Mouse (Mus musculus) heart, embryonic 15.5 days (tissue): ENCODE measurements around the gene 1810065E05Rik. TPM values are rescaled to one million over a fixed set of nuclear protein-coding genes. Genes with fewer than 3 reads are reported as not detected.

Experiments used
- ATAC-seq: fragments of 200-750 bp; cut with Nextera tagmentation; replicated peaks from 2 replicates; pipeline ENCODE4 v1.8.0; 2017; ENCODE audit warnings: low read depth, moderate TSS enrichment; ENCODE audit not compliant: insufficient number of reproducible peaks, insufficient read depth, low FRiP score
- H3K27ac ChIP-seq: fragments of 300-500 bp; sonication (generic); 2 replicates; pipeline ENCODE4 v1.5.1; 2015; ENCODE audit warnings: mild to moderate bottlenecking, inconsistent platforms
- H3K27me3 ChIP-seq: fragments of 300-500 bp; sonication (generic); 2 replicates; pipeline ENCODE4 v1.6.1; 2015; ENCODE audit warnings: inconsistent platforms
- H3K36me3 ChIP-seq: fragments of 300-500 bp; sonication (generic); 2 replicates; pipeline ENCODE4 v1.6.1; 2015; ENCODE audit warnings: mild to moderate bottlenecking, inconsistent platforms
- H3K4me1 ChIP-seq: fragments of 300-500 bp; sonication (generic); replicated peaks from 2 replicates; pipeline ENCODE4 v1.6.1; 2015; ENCODE audit warnings: inconsistent platforms
- H3K4me2 ChIP-seq: fragments of 300-500 bp; sonication (generic); 2 replicates; pipeline ENCODE4 v1.6.1; 2015; ENCODE audit warnings: inconsistent platforms, mild to moderate bottlenecking, moderate library complexity
- H3K4me3 ChIP-seq: fragments of 300-500 bp; sonication (generic); 2 replicates; pipeline ENCODE4 v1.5.1; 2015; ENCODE audit warnings: mild to moderate bottlenecking, inconsistent platforms
- H3K9ac ChIP-seq: fragments of 300-500 bp; sonication (generic); 2 replicates; pipeline ENCODE4 v1.6.1; 2015; ENCODE audit warnings: mild to moderate bottlenecking, inconsistent platforms
- H3K9me3 ChIP-seq: fragments of 300-500 bp; sonication (generic); replicated peaks from 2 replicates; pipeline ENCODE4 v1.6.1; 2016; ENCODE audit warnings: inconsistent platforms
- WGBS: fragments of 180-500 bp; shearing (Covaris S2); methylation state at CpG from one replicate; pipeline ENCODE4 v1.1.7; 2015; ENCODE audit warnings: mixed read lengths; 5-methylcytosine and 5-hydroxymethylcytosine counted together
- polyA plus RNA-seq: library from polyadenylated mRNA; unstranded; fragments of >200 nt; fragmentation: Nextera tagmentation; extraction: Ambion mirVana; gene quantifications from 2 replicates; pipeline ENCODE4 v1.2.1, GENCODE M21; 2015

Gene 1810065E05Rik
- polyA plus RNA-seq, result not detected in 2 replicates

DNA sequence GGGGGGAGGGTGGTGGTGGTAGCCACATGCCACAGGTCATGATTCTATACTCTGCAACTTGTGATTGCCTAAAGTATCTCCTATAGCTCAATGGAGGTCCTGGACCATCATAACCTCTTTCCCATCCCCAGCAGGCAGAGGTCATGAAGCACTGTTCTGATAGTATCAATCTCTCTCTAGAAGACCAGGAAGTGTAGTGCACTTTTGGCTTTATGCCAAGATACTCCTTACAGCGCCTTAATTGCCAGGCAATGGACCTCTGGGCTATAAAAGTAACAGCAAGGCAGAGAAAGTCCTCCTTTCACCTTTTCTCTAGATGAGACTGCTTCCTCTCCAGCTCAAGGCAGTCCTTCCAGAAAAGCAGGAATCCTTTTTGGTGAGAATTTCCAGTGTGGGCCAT lies at the start of gene 1810065E05Rik:
1810065E05Rik (plus strand) TSS at position 297 of the 400 bp plus-strand sequence.
- H3K9me3 ChIP-seq, result no peaks in the 10 kb centered on the region
- ATAC-seq, result no peak
- no peak within 1 kb of the TSS for H3K4me2 ChIP-seq
- H3K9ac ChIP-seq, result no peak within 1 kb of the TSS
- no peak within 1 kb of the TSS for H3K4me3 ChIP-seq
- H3K4me1 ChIP-seq, result 0 out of 2 replicates have a peak, but pooled peaks cover 6% of the 10 kb centered on the region
- no peaks in the 10 kb centered on the region for H3K27me3 ChIP-seq
- H3K36me3 ChIP-seq, result no peaks in the 10 kb centered on the region
- no peak within 1 kb of the TSS for H3K27ac ChIP-seq
- 47% methylated on average over 1 of the region's 1 CpGs for WGBS

DNA sequence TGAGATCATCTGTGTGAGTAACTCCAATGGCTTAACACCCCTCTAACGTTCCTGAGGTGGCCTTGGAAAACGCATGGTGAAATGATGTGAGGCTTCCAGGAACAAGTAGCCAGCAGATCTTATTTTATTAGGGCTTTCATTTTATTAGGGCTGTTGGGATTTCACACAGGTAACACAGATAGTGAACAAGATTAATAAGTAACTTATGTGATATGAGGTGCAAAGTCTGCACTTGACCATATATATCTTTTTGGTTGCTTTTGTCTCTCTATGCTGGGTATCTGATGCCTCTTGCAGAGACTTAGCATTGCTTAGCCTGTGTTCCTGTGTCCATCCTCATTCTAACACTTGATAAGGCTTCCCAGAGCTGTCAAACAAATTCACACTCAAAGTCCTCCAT lies 43.6 kb upstream of the 1810065E05Rik start:
- Histone ChIP-seq H3K27ac (no peak overlapping the region), H3K4me3 (no peak overlapping the region), H3K36me3 (no peaks in the 10 kb centered on the region), H3K9ac (no peak overlapping the region), H3K27me3 (no peaks in the 10 kb centered on the region), H3K9me3 (no peaks in the 10 kb centered on the region), H3K4me2 (no peak overlapping the region), H3K4me1 (no peaks in the 10 kb centered on the region)
- ATAC-seq, result no peak
- WGBS, result 88% methylated on average over 2 of the region's 2 CpGs

DNA sequence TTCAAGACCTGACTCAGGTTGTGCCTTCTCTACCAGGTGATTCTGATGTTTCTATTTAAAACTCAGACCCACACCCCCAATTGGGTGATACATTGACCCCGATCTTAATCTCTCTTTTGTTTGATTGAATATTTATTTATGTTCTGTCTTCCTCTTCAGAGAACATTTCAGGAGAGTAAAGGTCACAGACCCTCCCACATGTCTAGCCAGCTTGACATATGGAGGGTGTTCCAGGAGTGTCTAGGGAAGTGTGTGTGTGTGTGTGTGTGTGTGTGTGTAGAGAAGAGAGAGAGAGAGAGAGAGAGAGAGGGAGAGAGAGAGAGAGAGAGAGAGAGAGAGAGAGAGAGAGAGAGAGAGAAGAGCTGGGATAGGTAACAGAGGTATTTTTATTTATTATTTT lies 43.2 kb upstream of the 1810065E05Rik start:
- H3K4me2 ChIP-seq, result no peak overlapping the region
- no peaks in the 10 kb centered on the region for H3K9me3 ChIP-seq
- no peak overlapping the region for H3K9ac ChIP-seq
- WGBS, result 52% methylated on average over 1 of the region's 1 CpGs
- ATAC-seq, result no peak
- no peaks in the 10 kb centered on the region for H3K36me3 ChIP-seq
- H3K27me3 ChIP-seq, result no peaks in the 10 kb centered on the region
- no peak overlapping the region for H3K27ac ChIP-seq
- no peaks in the 10 kb centered on the region for H3K4me1 ChIP-seq
- no peak overlapping the region for H3K4me3 ChIP-seq

DNA sequence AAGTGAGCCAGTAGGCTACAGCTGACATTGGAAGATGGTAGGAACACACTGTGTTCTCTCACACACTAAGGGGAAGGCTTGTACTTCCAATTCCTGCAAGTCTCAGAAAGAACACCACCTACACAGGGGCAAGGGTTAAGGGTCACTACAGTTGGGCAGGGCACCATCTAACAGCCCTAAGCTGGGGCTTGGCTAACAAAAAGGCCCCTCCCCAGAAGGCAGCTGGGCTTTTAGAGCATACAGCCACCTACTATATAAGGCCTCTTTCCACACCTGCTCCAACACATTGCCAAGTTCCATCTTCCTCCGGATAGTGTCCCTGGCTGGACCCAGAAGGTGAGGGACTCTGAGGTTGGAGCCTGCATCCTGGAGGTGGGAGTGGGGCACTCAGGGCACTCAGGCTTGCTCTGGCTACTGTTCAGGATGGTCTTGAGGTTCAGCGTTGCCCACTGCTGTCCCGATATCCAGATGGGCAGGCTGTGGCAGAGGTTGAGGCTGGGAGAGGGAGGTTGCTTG lies 42.1 kb upstream of the 1810065E05Rik start, which contains the start of gene Lypd8:
Lypd8 (plus strand) TSS at position 281 of the 516 bp plus-strand sequence.
- no peak within 1 kb of the TSS for H3K4me3 ChIP-seq
- 76% methylated on average over 3 of the region's 3 CpGs for WGBS
- no peak within 1 kb of the TSS for H3K27ac ChIP-seq
- H3K9ac ChIP-seq, result no peak within 1 kb of the TSS
- ATAC-seq, result no peak
- H3K27me3 ChIP-seq, result no peaks in the 10 kb centered on the region
- H3K4me2 ChIP-seq, result no peak within 1 kb of the TSS
- no peaks in the 10 kb centered on the region for H3K36me3 ChIP-seq
- H3K4me1 ChIP-seq, result no peaks in the 10 kb centered on the region
- no peaks in the 10 kb centered on the region for H3K9me3 ChIP-seq

DNA sequence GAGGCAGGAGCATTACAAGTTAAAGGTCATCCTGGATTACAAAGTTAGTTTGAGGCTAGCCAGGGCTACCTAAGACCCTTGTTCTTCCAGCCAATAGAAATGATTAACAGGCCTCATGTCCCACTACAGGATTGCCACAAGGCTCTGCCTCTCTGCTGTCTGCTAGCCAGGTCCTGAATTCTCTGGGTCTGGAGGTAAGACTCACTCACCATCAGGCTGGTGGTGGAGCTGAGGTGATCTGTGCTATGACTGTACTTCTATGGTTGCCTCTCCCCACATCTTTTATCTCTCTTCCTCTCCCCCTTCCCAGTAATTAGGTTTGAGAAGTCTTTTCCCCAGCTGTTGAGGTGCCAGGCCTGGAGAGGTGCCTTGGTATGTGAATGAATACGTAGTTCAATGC lies 41.4 kb upstream of the 1810065E05Rik start:
- no peak overlapping the region for H3K4me3 ChIP-seq
- WGBS, result 71% methylated on average over 1 of the region's 1 CpGs
- no peaks in the 10 kb centered on the region for H3K9me3 ChIP-seq
- H3K4me1 ChIP-seq, result no peaks in the 10 kb centered on the region
- no peak overlapping the region for H3K9ac ChIP-seq
- no peak overlapping the region for H3K4me2 ChIP-seq
- no peak overlapping the region for H3K27ac ChIP-seq
- no peak for ATAC-seq
- no peaks in the 10 kb centered on the region for H3K27me3 ChIP-seq
- no peaks in the 10 kb centered on the region for H3K36me3 ChIP-seq

DNA sequence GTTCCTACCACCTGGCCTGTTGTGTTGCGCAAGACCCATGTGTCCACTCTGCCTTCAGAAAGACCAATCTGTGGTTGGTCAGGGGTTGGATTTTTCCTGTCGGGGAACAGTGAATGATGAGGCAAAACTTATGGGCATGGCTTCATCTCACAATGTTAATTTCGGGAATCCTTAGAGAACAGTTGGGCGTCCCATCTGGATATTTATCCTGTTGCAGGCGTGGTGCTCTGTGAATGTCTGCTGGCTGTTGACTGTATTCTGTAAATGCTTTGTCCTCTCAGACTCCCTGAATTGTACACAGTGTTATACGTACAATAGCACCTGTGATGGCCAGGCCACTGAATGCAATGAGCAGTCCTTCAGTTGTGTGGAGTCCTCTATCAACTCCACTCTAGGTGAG lies 38.4 kb upstream of the 1810065E05Rik start:
- H3K4me2 ChIP-seq, result no peak overlapping the region
- H3K36me3 ChIP-seq, result no peaks in the 10 kb centered on the region
- no peaks in the 10 kb centered on the region for H3K9me3 ChIP-seq
- WGBS, result 86% methylated on average over 6 of the region's 6 CpGs
- H3K4me3 ChIP-seq, result no peak overlapping the region
- H3K4me1 ChIP-seq, result no peaks in the 10 kb centered on the region
- H3K9ac ChIP-seq, result no peak overlapping the region
- no peaks in the 10 kb centered on the region for H3K27me3 ChIP-seq
- H3K27ac ChIP-seq, result no peak overlapping the region
- ATAC-seq, result no peak

DNA sequence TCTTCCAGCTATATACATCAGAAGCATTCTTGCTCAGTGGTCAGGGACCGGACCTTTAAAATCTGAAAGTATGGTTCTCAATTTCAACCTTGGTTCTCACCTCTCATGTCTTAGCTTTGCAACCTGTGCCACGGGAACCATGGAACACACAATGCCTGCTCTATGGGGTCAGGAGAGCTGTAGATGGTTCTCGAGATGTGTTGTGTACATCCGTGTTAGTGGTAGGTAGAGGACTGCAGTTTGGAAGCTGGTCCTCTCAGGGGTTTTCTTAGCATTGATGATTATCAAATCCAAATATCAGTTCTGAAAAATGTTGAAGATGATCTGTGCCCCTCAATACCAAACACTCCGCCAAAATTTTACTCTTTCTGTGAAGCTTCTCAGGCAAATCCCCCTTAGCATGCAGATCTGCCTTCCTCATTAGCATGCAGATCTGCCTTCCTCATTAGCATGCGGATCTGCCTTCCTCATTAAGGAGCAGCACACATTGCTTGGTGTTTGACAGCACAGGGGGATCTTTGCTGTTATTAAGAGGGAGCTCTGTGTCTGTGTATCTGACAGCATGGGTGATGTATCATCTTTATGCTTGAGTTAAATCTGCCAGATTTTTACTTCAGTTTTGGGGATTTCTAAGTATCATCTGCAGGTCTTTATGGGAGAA lies 20.8 kb upstream of the 1810065E05Rik start:
- H3K4me3 ChIP-seq, result no peak overlapping the region
- no peaks in the 10 kb centered on the region for H3K27me3 ChIP-seq
- no peaks in the 10 kb centered on the region for H3K36me3 ChIP-seq
- no peaks in the 10 kb centered on the region; the same call in 1 of the 2 replicates for H3K4me1 ChIP-seq
- 63% methylated on average over 6 of the region's 6 CpGs for WGBS
- no peaks in the 10 kb centered on the region for H3K9me3 ChIP-seq
- H3K9ac ChIP-seq, result no peak overlapping the region
- H3K4me2 ChIP-seq, result no peak overlapping the region
- no peak overlapping the region for H3K27ac ChIP-seq
- no peak for ATAC-seq

DNA sequence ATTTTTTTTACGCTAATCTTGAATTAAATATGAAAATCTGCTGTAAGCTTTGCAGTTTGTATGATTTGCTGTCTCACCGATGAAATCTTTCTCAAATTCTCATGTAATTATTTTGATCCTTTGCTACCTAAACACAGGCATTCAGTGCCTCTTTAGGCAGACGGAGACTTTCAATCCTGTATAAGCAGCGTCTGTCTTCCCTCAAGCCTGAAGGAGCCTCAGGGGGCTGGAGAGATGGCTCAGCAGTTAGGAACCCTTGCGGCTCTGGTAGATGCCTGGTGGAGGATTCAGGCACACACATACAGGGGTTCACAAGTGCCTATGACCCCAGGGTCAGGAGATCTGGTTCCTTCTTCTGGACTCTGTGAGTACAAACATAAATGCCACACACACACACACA lies 20.3 kb upstream of the 1810065E05Rik start:
- no peak for ATAC-seq
- Histone ChIP-seq H3K4me3 (no peak overlapping the region), H3K27ac (no peak overlapping the region), H3K9me3 (no peaks in the 10 kb centered on the region), H3K9ac (no peak overlapping the region), H3K27me3 (no peaks in the 10 kb centered on the region), H3K4me2 (no peak overlapping the region), H3K36me3 (no peaks in the 10 kb centered on the region), H3K4me1 (no peaks in the 10 kb centered on the region; the same call in 1 of the 2 replicates)
- 55% methylated on average over 5 of the region's 5 CpGs for WGBS

DNA sequence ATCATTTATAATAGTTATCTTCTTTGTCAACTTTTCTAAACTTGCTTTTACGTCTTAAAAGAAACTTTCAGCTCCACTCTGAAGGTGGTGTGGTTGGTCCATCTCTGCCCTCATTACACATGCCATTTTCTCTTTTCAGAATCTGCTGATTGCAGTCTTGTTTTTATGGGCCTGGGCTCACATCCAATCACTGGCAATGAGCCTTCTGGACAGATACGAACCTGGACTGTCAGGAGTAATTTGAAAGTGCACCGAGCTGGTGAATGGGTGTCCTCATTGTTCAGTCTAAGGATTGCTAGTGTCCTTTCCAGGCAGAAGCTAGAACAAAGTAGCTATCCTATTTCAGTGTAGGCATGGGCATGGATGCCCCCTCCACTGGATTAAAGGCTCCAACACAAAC lies 12.8 kb upstream of the 1810065E05Rik start:
- no peaks in the 10 kb centered on the region for H3K36me3 ChIP-seq
- H3K4me3 ChIP-seq, result no peak overlapping the region
- H3K4me1 ChIP-seq, result no peaks in the 10 kb centered on the region
- 54% methylated on average over 3 of the region's 3 CpGs for WGBS
- no peaks in the 10 kb centered on the region for H3K27me3 ChIP-seq
- no peak overlapping the region for H3K9ac ChIP-seq
- H3K27ac ChIP-seq, result no peak overlapping the region
- H3K9me3 ChIP-seq, result no peaks in the 10 kb centered on the region
- ATAC-seq, result no peak
- no peak overlapping the region for H3K4me2 ChIP-seq

DNA sequence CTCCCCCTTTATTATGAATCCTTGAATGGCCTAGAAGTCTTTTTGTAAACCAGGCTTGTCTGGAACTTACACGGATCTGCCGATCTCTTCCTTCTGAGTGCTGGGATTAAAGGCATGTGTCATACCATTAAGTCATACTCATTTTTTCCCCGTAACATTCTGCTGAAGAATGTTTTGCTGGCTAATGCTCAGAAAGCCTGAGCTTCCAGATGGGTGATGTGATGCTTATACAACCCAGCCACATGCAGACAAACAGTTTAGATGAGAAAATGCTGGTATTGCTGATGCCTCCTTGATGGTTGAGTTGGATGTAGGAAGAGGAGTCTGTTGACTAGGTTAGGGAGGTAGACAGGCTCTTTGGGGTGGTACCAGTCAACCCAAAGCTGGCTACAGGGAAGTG lies 2.6 kb upstream of the 1810065E05Rik start:
- H3K9me3 ChIP-seq, result no peaks in the 10 kb centered on the region
- ATAC-seq, result no peak
- H3K27me3 ChIP-seq, result no peaks in the 10 kb centered on the region
- no peaks in the 10 kb centered on the region for H3K36me3 ChIP-seq
- 47% methylated on average over 3 of the region's 3 CpGs for WGBS
- H3K4me2 ChIP-seq, result no peak overlapping the region
- no peak overlapping the region for H3K9ac ChIP-seq
- 0 out of 2 replicates have a peak, but pooled peaks cover 6% of the 10 kb centered on the region for H3K4me1 ChIP-seq
- no peak overlapping the region for H3K4me3 ChIP-seq
- no peak overlapping the region for H3K27ac ChIP-seq

DNA sequence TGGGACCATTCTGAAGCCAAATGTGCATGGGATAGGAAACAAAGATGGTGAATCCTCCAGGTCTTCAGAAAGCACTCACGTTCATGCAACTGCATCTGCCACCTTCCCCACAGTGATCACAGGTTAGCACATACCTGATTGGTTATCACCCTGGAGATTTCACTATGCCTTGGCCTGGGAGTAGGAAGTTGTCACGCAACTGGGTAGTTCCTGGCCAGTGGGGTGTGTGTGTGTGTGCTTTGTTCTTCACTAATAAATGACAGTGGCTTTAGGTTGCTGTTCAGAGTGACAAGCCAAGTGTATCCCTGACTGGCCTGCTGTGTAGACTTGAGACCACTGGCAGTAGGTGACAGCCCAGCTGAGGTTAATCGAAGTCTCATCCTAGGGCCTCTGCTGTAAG lies 11.3 kb downstream of the 1810065E05Rik start, which contains the start of gene Gm12253:
Gm12253 (plus strand) TSS at position 301 of the 400 bp plus-strand sequence.
- Histone ChIP-seq H3K4me2 (no peak within 1 kb of the TSS), H3K27ac (no peak within 1 kb of the TSS), H3K9ac (no peak within 1 kb of the TSS), H3K4me3 (no peak within 1 kb of the TSS), H3K9me3 (no peaks in the 10 kb centered on the region), H3K4me1 (no peaks in the 10 kb centered on the region), H3K36me3 (no peaks in the 10 kb centered on the region), H3K27me3 (no peaks in the 10 kb centered on the region)
- no peak for ATAC-seq
- 71% methylated on average over 3 of the region's 3 CpGs for WGBS

DNA sequence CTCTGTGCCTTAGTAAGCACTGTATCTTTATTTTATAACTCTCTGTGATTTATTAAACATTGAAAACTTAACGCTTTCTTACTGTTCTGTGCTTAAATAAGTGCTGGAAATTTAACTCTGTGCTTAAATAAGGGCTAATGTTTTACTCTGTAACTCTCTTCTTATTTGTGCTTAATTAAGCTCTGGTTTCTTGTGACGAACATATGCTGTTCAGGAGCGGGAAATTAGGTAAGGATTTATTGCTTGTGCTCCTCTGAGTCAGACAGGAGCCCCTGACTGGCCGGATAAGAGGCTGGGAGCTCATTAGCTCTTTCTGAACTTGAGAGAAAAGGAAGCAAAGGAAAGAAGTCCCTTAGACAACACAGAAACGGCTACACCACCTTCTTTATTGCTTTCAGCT lies 17.0 kb downstream of the 1810065E05Rik start:
- no peak for ATAC-seq
- no peaks in the 10 kb centered on the region for H3K9me3 ChIP-seq
- H3K4me2 ChIP-seq, result no peak overlapping the region
- no peak overlapping the region for H3K27ac ChIP-seq
- WGBS, result 56% methylated on average over 5 of the region's 5 CpGs
- no peaks in the 10 kb centered on the region for H3K4me1 ChIP-seq
- H3K4me3 ChIP-seq, result no peak overlapping the region
- H3K27me3 ChIP-seq, result no peaks in the 10 kb centered on the region
- H3K9ac ChIP-seq, result no peak overlapping the region
- H3K36me3 ChIP-seq, result no peaks in the 10 kb centered on the region
